Mouse (Mus musculus) activated CD4-positive, CD25-positive, alpha-beta regulatory T cell (primary cell): ENCODE measurements around the gene Tex44. TPM values are rescaled to one million over a fixed set of nuclear protein-coding genes. Genes with fewer than 3 reads are reported as not detected.

Experiments
- polyA plus RNA-seq, 2 experiments: library from polyadenylated mRNA; unstranded; fragments of 100-300 nt; shearing (Covaris generic); gene quantifications; one replicate each; pipeline ENCODE4 v1.2.1; 2017

The Tex44 gene
- polyA plus RNA-seq = not detected

DNA sequence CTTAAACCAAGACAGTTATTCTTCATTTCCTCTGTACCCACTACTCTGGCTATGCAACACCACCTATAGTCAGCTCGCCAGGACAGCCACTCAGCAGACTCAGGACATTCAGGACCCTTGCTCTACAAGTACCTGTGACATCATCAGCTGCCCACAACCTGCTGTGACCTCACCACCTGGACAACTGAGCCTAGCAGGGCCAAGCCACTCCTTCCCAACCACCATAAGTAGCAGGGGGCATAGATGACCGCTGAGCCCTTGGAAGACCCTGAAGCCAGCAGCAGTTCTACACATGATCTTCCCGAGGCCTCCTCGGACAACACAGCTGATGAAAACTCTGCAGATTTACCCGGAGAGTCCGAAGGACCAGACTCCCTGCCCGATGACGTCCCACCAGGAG lies at the start of gene Tex44, which contains the start of gene Nmur1:
Tex44 (plus strand) TSS at position 202 of the 400 bp plus-strand sequence.
Nmur1 (minus strand) TSS at position 101 of the 400 bp plus-strand sequence.

Other genes starting within 250 kb of the Tex44 start
- under 1 TPM; 0.07 to 0.18 TPM for gene B3gnt7, start 123.5 kb upstream of the Tex44 start, polyA plus RNA-seq
- 100 to 1,000 TPM; 395 to 527 TPM for gene Ncl, start 66.9 kb upstream of the Tex44 start, polyA plus RNA-seq
- gene Nmur1, start 101 bp upstream of the Tex44 start, polyA plus RNA-seq = 1 to 10 TPM; 4.6 to 6.0 TPM
- gene Ptma, start 100.4 kb downstream of the Tex44 start, polyA plus RNA-seq = 1,000 to 10,000 TPM; 1,702 to 1,935 TPM
- 10 to 100 TPM; 49.3 to 57.7 TPM for gene Pde6d, start 156.3 kb downstream of the Tex44 start, polyA plus RNA-seq
- gene Cops7b, start 156.6 kb downstream of the Tex44 start, polyA plus RNA-seq = 10 to 100 TPM; 26.6 to 26.8 TPM
- not detected for gene Nppc, start 244.2 kb downstream of the Tex44 start, polyA plus RNA-seq